Mouse (Mus musculus) kidney, adult 2 months (tissue): Measurements from ENCODE around the gene Mta1.

Experiments
- CTCF ChIP-seq: fragments of 200-500 bp; conservative IDR thresholded peaks from 2 replicates; pipeline ENCODE4 v1.5.1; 2011; ENCODE audit warnings: low read depth, mild to moderate bottlenecking, control low read depth, low read length, moderate library complexity, mixed read lengths; ENCODE audit not compliant: insufficient read depth, insufficient read length
- POLR2A ChIP-seq: fragments of 200-500 bp; IDR thresholded peaks from one replicate; pipeline ENCODE4 v1.6.1; 2011; ENCODE audit warnings: low read depth, low read length, control low read depth

DNA sequence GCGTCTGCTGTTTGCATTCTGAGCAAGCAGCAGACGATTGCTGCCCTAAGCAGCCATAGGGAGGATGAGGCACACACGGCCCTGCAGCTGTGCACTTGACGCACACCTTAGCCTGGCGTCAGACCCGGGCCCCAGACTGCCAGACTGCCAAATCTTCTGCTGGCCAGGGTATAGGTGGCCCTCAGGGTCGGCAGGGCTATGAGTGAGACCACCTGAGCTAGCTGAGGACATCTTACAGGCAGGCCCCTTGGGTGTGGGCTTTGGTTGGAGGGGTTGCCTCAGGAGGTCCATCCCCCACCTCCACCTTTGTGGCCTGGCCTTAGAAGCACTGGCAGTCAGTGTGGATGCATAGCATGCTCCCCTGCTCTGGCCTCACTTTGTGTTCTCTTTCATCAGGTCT lies 37.3 kb downstream of the Mta1 start:
- TF ChIP-seq POLR2A (no peak), CTCF (no peak)
